In the genomic region with DNA sequence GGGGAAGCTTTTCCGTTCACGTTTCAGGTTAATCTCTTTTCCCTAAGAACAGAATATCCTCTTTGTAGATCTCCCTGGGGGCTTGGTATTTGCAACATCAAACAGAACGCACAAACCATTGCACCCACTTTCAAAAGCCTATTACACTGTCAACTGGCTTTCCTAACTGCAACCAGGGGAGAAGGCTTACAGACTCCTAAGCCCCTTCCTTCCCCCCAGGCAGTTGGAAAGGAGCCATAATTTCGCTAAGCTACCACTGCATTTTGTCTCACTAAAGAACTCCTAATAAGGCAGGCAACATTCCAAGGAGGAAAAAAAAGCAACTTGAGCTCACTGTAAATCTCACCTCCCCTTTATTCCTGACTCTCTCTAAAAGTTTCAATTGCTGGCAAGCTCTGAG, we compare ENCODE assay signal across 17 mouse cellular contexts.
DNase-seq lines count a peak whose midpoint lies in the region; ATAC-seq lines count a peak whose summit lies in the region.
"Had no signal": no experiment of that assay in that cellular context is flagged by ENCODE, and none has a peak within 500 bp of the region (broad histone marks: within the 10 kb centered on the region; RNA-seq: fewer than 3 reads in every experiment).

No protein-coding gene starts in this region.

- peaks cover 22% of the 10 kb centered on the region for H3K4me1 ChIP-seq in forebrain, embryonic 11.5 days (replicated peaks; ENCODE audit: control insufficient read depth, insufficient read depth, low read length)
- peaks cover 61% of the 10 kb centered on the region for H3K4me1 ChIP-seq in forebrain, embryonic 10.5 days
- H3K4me1 ChIP-seq in embryonic facial prominence, embryonic 10.5 days: peaks cover 56% of the 10 kb centered on the region

- no peak overlapping the region for H3K27ac ChIP-seq in forebrain, embryonic 11.5 days (ENCODE audit: low read depth, low read length)
- no peak overlapping the region for H3K27ac ChIP-seq in forebrain, embryonic 10.5 days
- no peak overlapping the region for H3K27ac ChIP-seq in embryonic facial prominence, embryonic 10.5 days (replicated peaks)
- H3K27ac ChIP-seq: embryonic facial prominence, embryonic 15.5 days; heart, embryonic 10.5 days; liver, embryonic 14.5 days had no signal

- H3K36me3 ChIP-seq in forebrain, embryonic 11.5 days (ENCODE audit: control insufficient read depth, insufficient read depth, low read length): no peaks in the 10 kb centered on the region
- no peaks in the 10 kb centered on the region for H3K36me3 ChIP-seq in forebrain, embryonic 10.5 days (replicated peaks)
- H3K36me3 ChIP-seq in embryonic facial prominence, embryonic 10.5 days (replicated peaks): no peaks in the 10 kb centered on the region
- H3K36me3 ChIP-seq: embryonic facial prominence, embryonic 15.5 days; G1E; hindbrain, embryonic 12.5 days had no signal

- H3K4me3 ChIP-seq in forebrain, embryonic 11.5 days (ENCODE audit: low read depth, low read length): no peak overlapping the region
- no peak overlapping the region for H3K4me3 ChIP-seq in forebrain, embryonic 10.5 days
- no peak overlapping the region for H3K4me3 ChIP-seq in embryonic facial prominence, embryonic 10.5 days
- H3K4me3 ChIP-seq: embryonic facial prominence, embryonic 15.5 days; heart, embryonic 10.5 days; hindbrain, embryonic 12.5 days had no signal

- WGBS in forebrain, embryonic 11.5 days: 8% methylated on average over 4 of the region's 4 CpGs
- WGBS in forebrain, embryonic 10.5 days: 15% methylated on average over 4 of the region's 4 CpGs
- 19% methylated on average over 4 of the region's 4 CpGs for WGBS in embryonic facial prominence, embryonic 10.5 days

- ATAC-seq in forebrain, embryonic 11.5 days (replicated peaks; ENCODE audit: low FRiP score): no peak
- no peak for ATAC-seq in CD4-positive, CD25-positive, alpha-beta regulatory T cell, adult 4 months
- ATAC-seq: activated CD4-positive, CD25-positive, alpha-beta regulatory T cell, adult 4 months had no signal

- H3K9me3 ChIP-seq in forebrain, embryonic 11.5 days (ENCODE audit: control insufficient read depth, low read length): no peaks in the 10 kb centered on the region
- peaks cover 5% of the 10 kb centered on the region; the same call in 1 of the 2 replicates for H3K9me3 ChIP-seq in forebrain, embryonic 10.5 days
- no peaks in the 10 kb centered on the region for H3K9me3 ChIP-seq in embryonic facial prominence, embryonic 10.5 days
- H3K9me3 ChIP-seq: embryonic facial prominence, embryonic 15.5 days; heart, embryonic 10.5 days; hindbrain, embryonic 12.5 days had no signal

- H3K4me2 ChIP-seq in forebrain, embryonic 11.5 days (ENCODE audit: low read depth, low read length, severe bottlenecking): no peak overlapping the region
- H3K4me2 ChIP-seq: embryonic facial prominence, embryonic 15.5 days; hindbrain, embryonic 12.5 days had no signal

- peaks cover 2% of the 10 kb centered on the region; the same call in 1 of the 2 replicates for H3K27me3 ChIP-seq in forebrain, embryonic 11.5 days (ENCODE audit: control insufficient read depth, insufficient read depth, low read length)
- H3K27me3 ChIP-seq in forebrain, embryonic 10.5 days (ENCODE audit: poor library complexity, severe bottlenecking): peaks cover 55% of the 10 kb centered on the region
- H3K27me3 ChIP-seq in embryonic facial prominence, embryonic 10.5 days (replicated peaks; ENCODE audit: low read depth, poor library complexity, severe bottlenecking): no peaks in the 10 kb centered on the region
- H3K27me3 ChIP-seq: embryonic facial prominence, embryonic 15.5 days; hindbrain, embryonic 12.5 days had no signal

- peak; percentile 59 for DNase-seq in forebrain, embryonic 11.5 days (ENCODE audit: low spot score)
- no peak for DNase-seq in forebrain, embryonic 10.5 days (ENCODE audit: extremely low spot score, low spot score)
- DNase-seq in kidney, postnatal 14 days: peak; percentile 17
- DNase-seq in kidney, adult 9 months: no peak
- DNase-seq in embryonic facial prominence, embryonic 10.5 days (ENCODE audit: low spot score): peak; percentile 34
- peak; percentile 68 for DNase-seq in hindlimb bud, embryonic 11.5 days (ENCODE audit: extremely low spot score, low read depth, low spot score)
- DNase-seq in urinary bladder, postnatal 36 days (ENCODE audit: low spot score in 2 of 2): no peak
- DNase-seq: B cell, adult 2 months; cerebellum, adult 8-10 months; lung, postnatal 4 days had no signal

- H3K9ac ChIP-seq in forebrain, embryonic 11.5 days (ENCODE audit: low read length): no peak overlapping the region
- H3K9ac ChIP-seq: embryonic facial prominence, embryonic 15.5 days; hindbrain, embryonic 12.5 days; liver, embryonic 14.5 days had no signal

Comparison
In these comparisons a context has a peak if more than half of its experiments do, and no peak if none do; other contexts are left out.
1. DNase-seq: peak in forebrain, embryonic 11.5 days (single experiment), kidney, postnatal 14 days (single experiment), embryonic facial prominence, embryonic 10.5 days (single experiment) and hindlimb bud, embryonic 11.5 days (single experiment); none in forebrain, embryonic 10.5 days (single experiment), kidney, adult 9 months (single experiment) and urinary bladder, postnatal 36 days (0 of 2).